Mouse (Mus musculus) midbrain, embryonic 15.5 days (tissue): ENCODE measurements around the gene Tyw5. TPM values are rescaled to one million over a fixed set of nuclear protein-coding genes. Genes with fewer than 3 reads are reported as not detected.

ENCODE experiments used
- ATAC-seq: fragments of 200-750 bp; cut with Nextera tagmentation; replicated peaks from 2 replicates; pipeline ENCODE4 v1.8.0; 2017; ENCODE audit warnings: moderate TSS enrichment
- H3K27ac ChIP-seq: fragments of 300-500 bp; sonication (generic); 2 replicates; pipeline ENCODE4 v1.5.1; 2015; ENCODE audit warnings: mild to moderate bottlenecking, inconsistent platforms
- H3K27me3 ChIP-seq: fragments of 300-500 bp; sonication (generic); replicated peaks from 2 replicates; pipeline ENCODE4 v1.6.1; 2015; ENCODE audit warnings: inconsistent platforms
- H3K36me3 ChIP-seq: fragments of 300-500 bp; sonication (generic); replicated peaks from 2 replicates; pipeline ENCODE4 v1.6.1; 2015; ENCODE audit warnings: inconsistent platforms
- H3K4me1 ChIP-seq: fragments of 300-500 bp; sonication (generic); 2 replicates; pipeline ENCODE4 v1.6.1; 2015; ENCODE audit warnings: inconsistent platforms
- H3K4me2 ChIP-seq: fragments of 300-500 bp; sonication (generic); 2 replicates; pipeline ENCODE4 v1.6.1; 2015; ENCODE audit warnings: inconsistent platforms, mild to moderate bottlenecking, moderate library complexity
- H3K4me3 ChIP-seq: fragments of 300-500 bp; sonication (generic); 2 replicates; pipeline ENCODE4 v1.5.1; 2015; ENCODE audit warnings: mild to moderate bottlenecking, inconsistent platforms
- H3K9ac ChIP-seq: fragments of 300-500 bp; sonication (generic); 2 replicates; pipeline ENCODE4 v1.6.1; 2015; ENCODE audit warnings: mild to moderate bottlenecking, inconsistent platforms
- H3K9me3 ChIP-seq: fragments of 300-500 bp; sonication (generic); 2 replicates; pipeline ENCODE4 v1.6.1; 2016; ENCODE audit warnings: inconsistent platforms
- WGBS: fragments of 180-500 bp; shearing (Covaris S2); methylation state at CpG from one replicate; pipeline ENCODE4 v1.1.7; 2015; ENCODE audit warnings: mixed read lengths; 5-methylcytosine and 5-hydroxymethylcytosine counted together
- polyA plus RNA-seq: library from polyadenylated mRNA; unstranded; fragments of >200 nt; fragmentation: Nextera tagmentation; extraction: Ambion mirVana; gene quantifications from 2 replicates; pipeline ENCODE4 v1.2.1, GENCODE M21; 2015

Gene Tyw5
- polyA plus RNA-seq, 1 experiment from 2014 or later: 22.8 TPM

DNA sequence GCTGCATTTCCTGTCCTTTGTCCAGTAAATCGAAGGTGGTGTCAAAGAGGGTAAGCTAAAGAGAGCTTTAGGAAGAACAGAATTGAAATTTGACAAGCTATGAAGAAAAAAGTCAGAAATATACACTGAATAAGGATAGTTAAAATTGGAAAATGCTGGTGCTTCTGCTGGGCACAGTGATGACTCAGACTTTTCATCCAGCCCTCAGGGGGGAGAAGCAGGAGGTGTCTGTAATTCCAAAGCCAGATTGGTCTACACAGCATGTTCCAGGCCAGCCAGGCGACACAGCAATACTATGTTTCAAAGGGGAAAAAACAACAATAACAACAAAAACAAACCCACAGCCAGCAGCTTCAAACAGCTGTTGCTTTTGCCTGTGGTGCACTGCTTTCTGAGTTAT is 6.5 kb upstream of the Tyw5 start:
- Histone ChIP-seq H3K9ac (no peak overlapping the region), H3K27ac (no peak overlapping the region), H3K4me3 (no peak overlapping the region), H3K4me2 (no peak overlapping the region), H3K9me3 (no peaks in the 10 kb centered on the region), H3K4me1 (peaks cover 9% of the 10 kb centered on the region), H3K36me3 (peaks cover 35% of the 10 kb centered on the region), H3K27me3 (no peaks in the 10 kb centered on the region)
- ATAC-seq: no peak
- 83% methylated on average over 2 of the region's 2 CpGs for WGBS

DNA sequence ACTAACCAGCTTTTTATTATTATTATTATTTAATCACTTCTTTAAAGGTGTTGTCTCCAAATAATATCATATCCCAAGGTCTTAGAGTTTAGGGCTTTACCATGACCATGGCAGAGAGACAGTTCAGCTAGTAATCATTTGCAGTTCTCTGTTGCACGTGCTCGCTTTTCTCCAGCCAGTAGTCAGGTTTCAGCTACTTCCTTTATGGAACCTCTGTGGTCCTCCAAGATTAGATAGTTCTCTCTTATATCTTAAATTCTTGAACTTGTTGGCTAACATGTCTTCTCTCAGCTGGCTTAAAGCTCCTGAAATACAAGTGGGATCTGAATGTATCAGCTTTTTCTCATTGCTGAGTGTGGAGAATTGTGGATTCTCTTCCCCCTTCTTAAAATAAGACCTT is 2.1 kb upstream of the Tyw5 start:
- 94% methylated on average over 2 of the region's 2 CpGs for WGBS
- peak overlapping the region; percentile 2; the same call in 1 of the 2 replicates for H3K4me2 ChIP-seq
- H3K27me3 ChIP-seq: no peaks in the 10 kb centered on the region
- no peak for ATAC-seq
- no peak overlapping the region for H3K27ac ChIP-seq
- no peak overlapping the region for H3K4me3 ChIP-seq
- no peak overlapping the region for H3K9ac ChIP-seq
- peaks cover 38% of the 10 kb centered on the region for H3K4me1 ChIP-seq
- peaks cover 19% of the 10 kb centered on the region for H3K36me3 ChIP-seq
- no peaks in the 10 kb centered on the region for H3K9me3 ChIP-seq

DNA sequence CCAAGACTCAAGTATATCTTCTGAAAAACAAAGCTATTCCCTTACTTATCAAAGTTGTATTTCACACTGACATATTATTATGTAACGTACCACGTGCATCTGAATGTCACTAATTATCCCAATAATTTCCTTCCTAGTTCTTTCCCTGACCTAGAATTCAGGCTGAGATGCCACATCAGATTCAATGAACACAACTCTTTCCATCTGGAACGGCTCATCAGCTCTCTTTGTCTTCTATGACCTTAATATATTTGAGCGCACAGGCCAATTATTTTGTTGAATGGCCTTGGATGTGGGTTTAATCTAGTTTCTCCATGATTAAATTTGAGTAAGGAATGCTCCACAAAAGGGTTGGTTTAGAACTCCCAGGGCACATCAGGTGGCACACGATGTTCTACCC is 4.8 kb downstream of the Tyw5 start:
- Histone ChIP-seq H3K27ac (no peak overlapping the region), H3K4me3 (no peak overlapping the region), H3K9me3 (no peaks in the 10 kb centered on the region), H3K9ac (no peak overlapping the region), H3K36me3 (peaks cover 6% of the 10 kb centered on the region; the same call in 1 of the 2 replicates), H3K27me3 (no peaks in the 10 kb centered on the region), H3K4me1 (peaks cover 16% of the 10 kb centered on the region), H3K4me2 (no peak overlapping the region)
- 93% methylated on average over 5 of the region's 5 CpGs for WGBS
- no peak for ATAC-seq

DNA sequence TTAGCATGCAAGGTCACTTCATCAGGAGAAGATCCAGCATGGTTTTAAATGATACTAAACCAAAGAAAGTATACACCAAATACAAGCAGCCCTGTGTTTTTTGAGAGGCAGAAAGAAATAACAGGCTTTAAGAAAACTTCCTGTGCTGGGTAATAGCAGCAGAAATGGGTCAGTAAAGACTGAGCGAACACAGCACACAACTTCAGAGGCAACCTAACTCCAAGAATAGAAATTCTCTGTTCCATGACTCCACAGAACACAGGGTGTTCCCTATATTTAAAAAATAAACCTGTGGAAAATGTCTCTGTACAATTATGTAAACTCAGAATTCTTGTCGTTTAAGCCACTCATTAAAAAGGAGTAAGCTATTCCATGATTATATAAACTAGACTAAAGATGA is 6.0 kb downstream of the Tyw5 start:
- Histone ChIP-seq H3K4me3 (no peak overlapping the region), H3K27ac (no peak overlapping the region), H3K9ac (no peak overlapping the region), H3K4me1 (peaks cover 16% of the 10 kb centered on the region), H3K36me3 (peaks cover 11% of the 10 kb centered on the region; the same call in 1 of the 2 replicates), H3K4me2 (no peak overlapping the region), H3K9me3 (no peaks in the 10 kb centered on the region), H3K27me3 (no peaks in the 10 kb centered on the region)
- WGBS: 94% methylated on average over 2 of the region's 2 CpGs
- ATAC-seq: no peak

DNA sequence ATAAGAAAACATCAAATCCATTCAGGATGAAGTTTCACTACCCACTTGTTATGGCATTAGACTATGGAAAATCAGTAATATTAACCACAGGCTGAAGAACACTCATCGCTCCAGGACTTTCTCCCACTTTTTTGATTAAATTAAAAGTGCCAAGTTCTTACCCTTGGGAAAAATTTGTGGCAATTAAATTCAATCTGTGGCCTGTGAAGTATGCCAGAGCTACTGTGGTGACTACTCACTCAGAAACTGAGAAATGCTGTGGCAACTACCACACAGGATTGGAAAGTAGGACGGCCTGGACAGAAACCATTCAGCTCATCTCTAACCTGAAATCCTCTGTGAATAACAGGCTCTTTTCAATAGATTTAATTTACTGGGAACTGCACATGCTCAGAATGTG is 6.6 kb downstream of the Tyw5 start:
- Histone ChIP-seq H3K27ac (no peak overlapping the region), H3K9me3 (no peaks in the 10 kb centered on the region), H3K36me3 (peaks cover 11% of the 10 kb centered on the region; the same call in 1 of the 2 replicates), H3K27me3 (no peaks in the 10 kb centered on the region), H3K4me3 (no peak overlapping the region), H3K9ac (no peak overlapping the region), H3K4me2 (no peak overlapping the region), H3K4me1 (peaks cover 11% of the 10 kb centered on the region)
- 93% methylated on average over 2 of the region's 2 CpGs for WGBS
- no peak for ATAC-seq

DNA sequence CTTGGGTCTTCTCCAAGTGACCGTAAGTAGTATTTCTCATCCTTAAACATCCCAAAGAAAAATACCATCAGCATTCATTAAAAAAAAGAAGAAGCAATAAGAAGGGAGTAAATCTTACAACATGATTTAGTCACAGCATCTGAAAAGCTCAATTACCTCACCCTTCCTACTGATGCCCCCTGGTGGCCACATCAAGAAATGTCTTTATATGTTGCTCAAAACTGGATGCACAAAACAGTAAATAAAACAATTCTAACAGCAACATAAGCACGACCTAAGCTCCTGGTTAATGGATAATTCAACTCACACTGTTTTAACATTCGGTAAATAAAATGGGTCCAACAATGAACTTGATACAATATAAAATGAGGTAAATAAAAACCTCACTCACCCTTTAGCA is 12.8 kb downstream of the Tyw5 start:
- Histone ChIP-seq H3K9ac (no peak overlapping the region), H3K4me1 (no peaks in the 10 kb centered on the region), H3K27me3 (no peaks in the 10 kb centered on the region), H3K27ac (no peak overlapping the region), H3K9me3 (no peaks in the 10 kb centered on the region), H3K4me2 (no peak overlapping the region), H3K4me3 (no peak overlapping the region), H3K36me3 (peaks cover 9% of the 10 kb centered on the region; the same call in 1 of the 2 replicates)
- no peak for ATAC-seq
- 70% methylated on average over 3 of the region's 3 CpGs for WGBS

DNA sequence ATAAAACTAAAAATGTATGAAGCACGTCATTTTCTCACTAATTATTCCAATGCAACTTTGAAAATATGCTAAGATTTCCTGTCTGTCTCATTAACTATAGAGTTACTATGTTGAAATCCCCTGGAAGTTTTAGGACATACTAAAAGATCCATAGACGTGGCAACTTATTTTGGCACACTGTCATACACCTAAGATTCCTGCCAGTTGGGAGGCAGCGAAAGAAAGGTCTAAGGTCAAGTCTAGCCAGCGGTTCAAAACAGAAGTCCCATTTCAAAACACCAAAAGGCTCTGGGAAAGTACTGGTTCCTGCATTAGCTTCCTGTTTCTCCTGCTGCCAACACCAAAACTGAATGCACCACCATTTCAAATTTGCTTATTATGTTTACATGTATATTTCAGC is 14.5 kb downstream of the Tyw5 start:
- no peak overlapping the region for H3K4me2 ChIP-seq
- 84% methylated on average over 4 of the region's 4 CpGs for WGBS
- H3K9ac ChIP-seq: no peak overlapping the region
- no peak overlapping the region for H3K4me3 ChIP-seq
- H3K27me3 ChIP-seq: no peaks in the 10 kb centered on the region
- H3K27ac ChIP-seq: no peak overlapping the region
- H3K9me3 ChIP-seq: no peaks in the 10 kb centered on the region
- H3K36me3 ChIP-seq: peaks cover 9% of the 10 kb centered on the region; the same call in 1 of the 2 replicates
- no peaks in the 10 kb centered on the region for H3K4me1 ChIP-seq
- ATAC-seq: no peak

DNA sequence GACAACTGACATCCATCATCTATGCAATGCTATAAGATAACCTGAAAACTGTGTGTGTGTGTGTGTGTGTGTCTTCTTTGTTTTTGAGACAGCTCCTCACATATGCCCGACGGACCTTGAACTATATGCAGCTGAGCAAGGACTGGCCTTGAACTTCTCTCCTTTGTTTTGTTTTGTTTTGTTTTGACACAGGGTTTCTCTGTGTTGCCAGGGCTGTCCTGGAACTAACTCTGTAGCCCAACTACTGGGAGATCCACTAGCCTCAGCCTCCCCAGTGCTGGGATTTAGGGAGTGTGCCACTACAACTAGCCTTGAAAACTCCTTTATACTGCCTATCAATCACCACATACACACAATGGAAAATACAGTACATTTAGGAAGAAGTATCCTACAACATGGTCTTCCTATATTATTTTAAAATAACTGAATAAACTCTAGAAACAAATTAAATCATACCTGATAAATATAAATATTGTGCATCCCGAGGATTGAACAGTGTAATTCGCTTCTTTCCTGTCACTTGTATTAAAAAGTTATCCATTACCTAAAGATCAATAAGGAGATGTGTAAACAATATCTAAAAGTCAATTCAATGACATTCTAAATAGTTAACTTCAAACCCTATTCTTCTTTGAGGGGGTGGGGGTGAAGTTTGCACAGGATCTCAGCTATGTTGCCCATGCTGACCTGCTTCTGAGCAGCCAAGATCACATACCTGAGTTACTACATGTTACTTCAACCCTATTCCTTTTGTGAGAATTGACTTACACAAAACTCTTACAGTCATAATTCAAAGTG is 15.7 kb downstream of the Tyw5 start:
- no peak overlapping the region for H3K27ac ChIP-seq
- 94% methylated on average over 4 of the region's 4 CpGs for WGBS
- H3K4me3 ChIP-seq: no peak overlapping the region
- no peaks in the 10 kb centered on the region for H3K4me1 ChIP-seq
- ATAC-seq: no peak
- H3K4me2 ChIP-seq: no peak overlapping the region
- peaks cover 6% of the 10 kb centered on the region; the same call in 1 of the 2 replicates for H3K36me3 ChIP-seq
- H3K9ac ChIP-seq: no peak overlapping the region
- no peaks in the 10 kb centered on the region for H3K9me3 ChIP-seq
- no peaks in the 10 kb centered on the region for H3K27me3 ChIP-seq

DNA sequence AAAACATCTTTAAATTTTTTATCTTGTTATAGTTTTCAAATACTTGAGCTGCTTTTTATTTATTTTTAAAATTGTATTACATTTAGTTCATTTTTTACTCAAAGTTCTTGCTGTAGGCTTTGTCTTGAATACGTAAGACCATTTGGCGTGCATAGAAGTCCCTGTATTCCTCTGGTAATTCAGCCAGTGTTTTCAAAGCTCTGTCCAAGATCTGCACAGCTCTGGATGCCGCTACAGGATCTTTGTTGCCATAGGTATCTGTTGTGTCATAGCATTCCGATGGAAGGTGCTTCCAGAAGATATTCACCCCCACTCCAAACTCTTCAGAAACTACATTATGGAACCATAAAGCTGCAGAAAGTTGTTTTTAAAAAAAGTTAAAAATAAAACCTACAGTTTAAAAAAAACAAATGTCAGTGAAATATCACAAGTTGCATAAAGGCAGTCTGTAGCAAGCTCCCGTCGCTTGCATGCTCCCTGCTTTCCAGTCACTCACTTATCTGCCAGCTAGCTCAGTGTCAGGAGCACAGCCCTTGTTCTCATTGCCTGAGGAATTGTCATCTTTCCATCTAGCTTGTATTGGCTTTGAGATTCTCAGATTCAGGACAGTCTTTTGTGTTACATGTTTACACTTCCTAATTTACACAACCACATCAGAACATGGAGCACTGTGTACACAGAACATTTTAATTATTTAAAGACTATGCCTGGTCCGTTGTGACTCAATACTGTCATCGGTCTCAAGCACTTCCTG is 18.3 kb downstream of the Tyw5 start:
- H3K9ac ChIP-seq: no peak overlapping the region
- 79% methylated on average over 8 of the region's 8 CpGs for WGBS
- H3K36me3 ChIP-seq: no peaks in the 10 kb centered on the region; the same call in 1 of the 2 replicates
- H3K27ac ChIP-seq: no peak overlapping the region
- no peaks in the 10 kb centered on the region for H3K9me3 ChIP-seq
- ATAC-seq: no peak; the same call in 1 of the 2 replicates
- no peak overlapping the region for H3K4me3 ChIP-seq
- no peak overlapping the region for H3K4me2 ChIP-seq
- H3K4me1 ChIP-seq: no peaks in the 10 kb centered on the region
- H3K27me3 ChIP-seq: no peaks in the 10 kb centered on the region

DNA sequence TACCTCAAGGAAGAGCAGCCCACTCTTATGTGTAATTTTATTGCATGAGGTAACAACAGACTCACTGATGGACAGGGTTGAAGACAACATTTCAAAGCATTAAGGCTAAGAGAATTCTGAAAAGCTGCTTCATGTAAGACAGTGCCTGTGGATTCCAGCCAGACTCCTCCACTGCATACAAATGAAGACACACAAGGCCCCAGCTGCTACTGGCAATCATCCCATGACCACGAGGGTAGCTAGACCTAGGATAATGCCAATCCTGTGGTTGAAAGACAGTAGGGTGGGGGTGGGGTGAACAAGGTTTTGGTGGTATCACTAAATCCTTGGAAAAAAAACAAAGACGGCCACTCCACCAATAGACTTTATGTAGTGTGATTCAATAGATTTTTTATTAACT is 19.0 kb downstream of the Tyw5 start:
- no peaks in the 10 kb centered on the region; the same call in 1 of the 2 replicates for H3K36me3 ChIP-seq
- no peaks in the 10 kb centered on the region for H3K27me3 ChIP-seq
- H3K27ac ChIP-seq: no peak overlapping the region
- H3K4me3 ChIP-seq: no peak overlapping the region
- no peaks in the 10 kb centered on the region for H3K9me3 ChIP-seq
- WGBS: 37% methylated on average over 2 of the region's 2 CpGs
- H3K4me1 ChIP-seq: no peaks in the 10 kb centered on the region
- ATAC-seq: peak; percentile 93
- no peak overlapping the region for H3K4me2 ChIP-seq
- H3K9ac ChIP-seq: no peak overlapping the region

DNA sequence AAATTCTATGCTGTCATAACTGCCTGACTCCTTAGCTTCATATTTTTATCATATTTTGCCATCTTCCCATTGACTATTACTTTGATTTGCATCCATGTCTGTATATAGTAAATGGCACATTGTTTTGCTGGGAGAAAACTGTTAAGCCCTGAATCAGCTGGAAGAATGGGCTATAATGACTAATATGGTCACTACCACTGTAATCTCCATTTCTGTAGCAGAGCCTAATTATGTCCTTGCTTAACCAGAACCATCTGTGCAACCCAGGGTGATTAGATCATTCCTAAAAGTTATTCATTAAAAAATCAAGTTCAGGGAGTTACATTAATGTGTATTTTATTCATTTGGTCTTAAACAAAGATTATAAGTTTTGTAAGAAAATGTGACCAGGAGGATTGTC is 20.4 kb downstream of the Tyw5 start:
- Histone ChIP-seq H3K9me3 (no peaks in the 10 kb centered on the region), H3K4me3 (no peak overlapping the region), H3K27ac (no peak overlapping the region), H3K4me1 (no peaks in the 10 kb centered on the region), H3K36me3 (no peaks in the 10 kb centered on the region; the same call in 1 of the 2 replicates), H3K9ac (no peak overlapping the region), H3K27me3 (no peaks in the 10 kb centered on the region), H3K4me2 (no peak overlapping the region)
- ATAC-seq: no peak

DNA sequence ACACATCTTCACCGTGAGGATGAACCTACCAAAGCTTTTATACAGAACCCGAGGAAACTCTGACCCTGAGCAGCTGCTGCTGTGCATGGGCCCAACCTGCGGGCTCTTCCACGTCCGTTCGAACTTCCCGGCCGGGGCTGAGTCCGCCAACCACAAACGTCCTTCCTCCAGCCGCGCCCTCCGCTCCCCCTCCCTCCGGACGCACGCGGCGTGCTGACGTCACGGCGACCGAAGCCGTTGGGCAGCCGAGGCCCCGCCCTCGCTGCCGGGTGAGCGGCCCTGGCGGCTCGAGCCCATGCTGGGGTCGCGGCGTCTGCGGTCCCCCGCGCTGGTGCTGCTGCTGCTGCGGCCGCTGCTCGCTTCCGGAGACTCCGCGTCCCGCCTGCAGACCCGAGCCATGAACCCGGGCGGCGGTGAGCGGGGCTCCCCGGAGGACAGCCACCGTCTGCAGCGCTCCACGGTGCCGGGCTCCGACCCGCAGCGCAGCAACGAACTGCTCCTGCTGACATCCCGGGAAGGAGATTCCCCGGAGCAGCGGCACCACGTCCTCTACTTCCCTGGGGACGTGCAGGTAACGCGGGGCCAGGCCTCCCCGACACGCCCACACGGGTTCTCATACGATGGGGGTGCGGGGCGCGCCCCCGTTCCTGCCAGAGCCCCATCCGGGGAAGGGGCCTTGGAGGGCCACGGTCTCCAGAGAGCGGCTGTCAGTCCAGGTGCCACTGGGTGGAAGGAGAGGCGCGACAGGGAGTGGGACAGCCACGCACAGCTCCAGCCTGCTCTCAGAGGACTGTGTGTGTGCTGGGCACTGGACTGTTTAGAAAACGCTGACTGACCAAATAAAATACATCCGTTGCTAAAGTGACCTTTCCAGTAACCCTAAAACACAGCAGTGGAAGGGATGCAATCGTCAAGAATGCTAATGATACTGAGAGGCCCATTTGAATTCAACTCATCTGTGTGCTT is 29.2 kb downstream of the Tyw5 start, which contains the start of gene 1700066M21Rik:
Gene 1700066M21Rik, plus strand, starts transcription at position 245 of the 966 bp plus-strand sequence.
- Histone ChIP-seq H3K27me3 (no peaks in the 10 kb centered on the region), H3K4me3 (peak within 1 kb of the TSS; percentile 98), H3K4me1 (peaks cover 16% of the 10 kb centered on the region), H3K9ac (peak within 1 kb of the TSS; percentile 93), H3K9me3 (no peaks in the 10 kb centered on the region), H3K27ac (peak within 1 kb of the TSS; percentile 86), H3K4me2 (peak within 1 kb of the TSS; percentile 89), H3K36me3 (no peaks in the 10 kb centered on the region)
- WGBS: under 1% methylated on average over 81 of the region's 81 CpGs
- peak; percentile 98 for ATAC-seq
